Mouse (Mus musculus) heart, postnatal 0 days (tissue): ENCODE data around the gene Abcg5. TPM values are rescaled to one million over a fixed set of nuclear protein-coding genes. Genes with fewer than 3 reads are reported as not detected.

Experiments used
- ATAC-seq: fragments of 200-750 bp; cut with Nextera tagmentation; 2 replicates; pipeline ENCODE4 v1.8.0; 2017; ENCODE audit warnings: low read depth, moderate number of reproducible peaks, moderate library complexity; ENCODE audit not compliant: insufficient read depth
- DNase-seq: peaks from one replicate; pipeline ENCODE4 v3.0.0-alpha.2; 2016; ENCODE audit warnings: low spot score
- H3K27ac ChIP-seq: fragments of 300-500 bp; sonication (generic); 2 replicates; pipeline ENCODE4 v1.5.1; 2014; ENCODE audit warnings: low read depth, mild to moderate bottlenecking
- H3K27me3 ChIP-seq: fragments of 300-500 bp; sonication (generic); 2 replicates; pipeline ENCODE4 v1.6.1; 2014; ENCODE audit warnings: low read length, mixed read lengths; ENCODE audit not compliant: control insufficient read depth, insufficient read depth
- H3K36me3 ChIP-seq: fragments of 300-500 bp; sonication (generic); replicated peaks from 2 replicates; pipeline ENCODE4 v1.6.1; 2014; ENCODE audit warnings: low read length, mixed read lengths; ENCODE audit not compliant: control insufficient read depth, insufficient read depth
- H3K4me1 ChIP-seq: fragments of 300-500 bp; sonication (generic); 2 replicates; pipeline ENCODE4 v1.6.1; 2014; ENCODE audit warnings: antibody characterized with exemption; ENCODE audit not compliant: control insufficient read depth, insufficient read depth
- H3K4me2 ChIP-seq: fragments of 300-500 bp; sonication (generic); 2 replicates; pipeline ENCODE4 v1.6.1; 2014; ENCODE audit warnings: low read depth, mild to moderate bottlenecking, low read length, moderate library complexity
- H3K4me3 ChIP-seq: fragments of 300-500 bp; sonication (generic); 2 replicates; pipeline ENCODE4 v1.5.1; 2014; ENCODE audit warnings: low read depth, low read length
- H3K9ac ChIP-seq: fragments of 300-500 bp; sonication (generic); replicated peaks from 2 replicates; pipeline ENCODE4 v1.6.1; 2014; ENCODE audit warnings: low read depth, low read length, mixed read lengths
- H3K9me3 ChIP-seq: fragments of 300-500 bp; sonication (generic); replicated peaks from 2 replicates; pipeline ENCODE4 v1.6.1; 2016; ENCODE audit warnings: low read length; ENCODE audit not compliant: control insufficient read depth
- CTCF ChIP-seq: IDR thresholded peaks from 2 replicates; pipeline ENCODE4 v1.5.1; 2016; ENCODE audit warnings: antibody characterized with exemption, control low read depth, low read depth
- EP300 ChIP-seq: IDR thresholded peaks from 2 replicates; pipeline ENCODE4 v1.6.1; 2016; ENCODE audit warnings: antibody characterized with exemption, low read depth
- WGBS: fragments of 180-500 bp; shearing (Covaris S2); extraction: QIAGEN DNeasy Blood & Tissue Kit; methylation state at CpG from one replicate; pipeline ENCODE4 v1.1.7; 2014; 5-methylcytosine and 5-hydroxymethylcytosine counted together
- polyA plus RNA-seq: library from polyadenylated mRNA; unstranded; fragments of >200 nt; fragmentation: Nextera tagmentation; extraction: Ambion mirVana; gene quantifications from 2 replicates; pipeline ENCODE4 v1.2.1, GENCODE M21; 2015
- total RNA-seq: library from RNA; depleted of rRNA; stranded (reverse); fragments of >200 nt; gene quantifications from 2 replicates; pipeline ENCODE4 v1.2.3, GENCODE M21; 2014; ENCODE audit warnings: low replicate concordance

Abcg5 gene
- total and polyA plus RNA-seq, 2 experiments from 2014 or later = not detected

GRCm38 (mm10) chr17:84713563-84714164 lies 30.9 kb upstream of the Abcg5 start:
- WGBS = 92% methylated on average over 18 of the region's 18 CpGs

GRCm38 (mm10) chr17:84709403-84709851 lies 26.6 kb upstream of the Abcg5 start:
- ATAC-seq (no peak), DNase-seq (no peak)
- H3K4me2 ChIP-seq = no peak overlapping the region
- no peak overlapping the region for H3K27ac ChIP-seq
- no peak for TF ChIP-seq EP300
- no peak for TF ChIP-seq CTCF
- H3K4me1 ChIP-seq = no peaks in the 10 kb centered on the region
- WGBS = 69% methylated on average over 17 of the region's 17 CpGs
- no peaks in the 10 kb centered on the region for H3K9me3 ChIP-seq
- H3K36me3 ChIP-seq = peaks cover 69% of the 10 kb centered on the region
- no peak overlapping the region for H3K9ac ChIP-seq
- H3K4me3 ChIP-seq = no peak overlapping the region
- H3K27me3 ChIP-seq = no peaks in the 10 kb centered on the region

More at GRCm38 (mm10) chr17:84713563-84714164, 30.9 kb upstream of the Abcg5 start:
- DNase-seq (no peak), ATAC-seq (no peak)
- H3K36me3 ChIP-seq = peaks cover 56% of the 10 kb centered on the region
- H3K27me3 ChIP-seq = no peaks in the 10 kb centered on the region
- H3K27ac ChIP-seq = no peak overlapping the region
- H3K4me2 ChIP-seq = no peak overlapping the region
- H3K4me1 ChIP-seq = no peaks in the 10 kb centered on the region
- H3K9me3 ChIP-seq = no peaks in the 10 kb centered on the region
- no peak overlapping the region for H3K9ac ChIP-seq
- H3K4me3 ChIP-seq = no peak overlapping the region
- no peak for TF ChIP-seq CTCF
- TF ChIP-seq EP300 = no peak

- TF ChIP-seq CTCF = no peak
- TF ChIP-seq EP300 = no peak
- no peak overlapping the region for H3K4me3 ChIP-seq
- WGBS = 86% methylated on average over 7 of the region's 7 CpGs
- no peak for DNase-seq
- ATAC-seq = no peak
- no peak overlapping the region for H3K9ac ChIP-seq
- H3K4me2 ChIP-seq = no peak overlapping the region
- no peaks in the 10 kb centered on the region for H3K27me3 ChIP-seq
- H3K36me3 ChIP-seq = peaks cover 68% of the 10 kb centered on the region
- H3K9me3 ChIP-seq = no peaks in the 10 kb centered on the region
- H3K4me1 ChIP-seq = no peaks in the 10 kb centered on the region
- no peak overlapping the region for H3K27ac ChIP-seq
Observed at GRCm38 (mm10) chr17:84708818-84709217, 26.0 kb upstream of the Abcg5 start.

GRCm38 (mm10) chr17:84707407-84707806 lies 24.6 kb upstream of the Abcg5 start:
- Histone ChIP-seq H3K36me3 (peaks cover 55% of the 10 kb centered on the region), H3K4me2 (no peak overlapping the region), H3K9me3 (no peaks in the 10 kb centered on the region), H3K9ac (no peak overlapping the region), H3K4me3 (no peak overlapping the region), H3K27ac (no peak overlapping the region), H3K4me1 (no peaks in the 10 kb centered on the region), H3K27me3 (no peaks in the 10 kb centered on the region)
- DNase-seq = no peak
- ATAC-seq = no peak
- 69% methylated on average over 4 of the region's 4 CpGs for WGBS
- TF ChIP-seq EP300 (no peak), CTCF (peak; percentile 13)

GRCm38 (mm10) chr17:84698727-84699126 lies 15.9 kb upstream of the Abcg5 start:
- H3K9me3 ChIP-seq = no peaks in the 10 kb centered on the region
- ATAC-seq = 0 out of 2 replicates have a peak, but pooled peaks have one; percentile 30
- no peaks in the 10 kb centered on the region for H3K4me1 ChIP-seq
- H3K27me3 ChIP-seq = peaks cover 10% of the 10 kb centered on the region; the same call in 1 of the 2 replicates
- no peak overlapping the region for H3K4me2 ChIP-seq
- peak; percentile 38 for DNase-seq
- H3K9ac ChIP-seq = no peak overlapping the region
- TF ChIP-seq EP300 = no peak
- peak; percentile 83 for TF ChIP-seq CTCF
- WGBS = 19% methylated on average over 5 of the region's 5 CpGs
- H3K27ac ChIP-seq = no peak overlapping the region
- no peaks in the 10 kb centered on the region; the same call in 1 of the 2 replicates for H3K36me3 ChIP-seq
- no peak overlapping the region for H3K4me3 ChIP-seq

- no peak overlapping the region for H3K4me3 ChIP-seq
Observed at GRCm38 (mm10) chr17:84696537-84696936, 13.7 kb upstream of the Abcg5 start.

More at GRCm38 (mm10) chr17:84696537-84696936, 13.7 kb upstream of the Abcg5 start:
- no peaks in the 10 kb centered on the region for H3K36me3 ChIP-seq
- no peak for DNase-seq
- H3K9me3 ChIP-seq = no peaks in the 10 kb centered on the region
- no peak for ATAC-seq
- H3K4me1 ChIP-seq = no peaks in the 10 kb centered on the region
- no peak overlapping the region for H3K4me2 ChIP-seq
- no peak overlapping the region for H3K27ac ChIP-seq
- H3K9ac ChIP-seq = no peak overlapping the region
- TF ChIP-seq CTCF = no peak
- no peak for TF ChIP-seq EP300
- 68% methylated on average over 6 of the region's 6 CpGs for WGBS
- peaks cover 13% of the 10 kb centered on the region; the same call in 1 of the 2 replicates for H3K27me3 ChIP-seq
